Mouse (Mus musculus) embryonic facial prominence, embryonic 11.5 days (tissue): Measurements from ENCODE around the gene Tapt1. TPM values are rescaled to one million over a fixed set of nuclear protein-coding genes. Genes with fewer than 3 reads are reported as not detected.

ENCODE experiments used
- ATAC-seq: fragments of 200-750 bp; cut with Nextera tagmentation; replicated peaks from 2 replicates; pipeline ENCODE4 v1.8.0; 2017; ENCODE audit warnings: low read depth; ENCODE audit not compliant: insufficient number of reproducible peaks, low FRiP score, low TSS enrichment
- DNase-seq: peaks from one replicate; pipeline ENCODE4 v3.0.0-alpha.2; 2015; ENCODE audit warnings: low spot score
- H3K27ac ChIP-seq: fragments of 300-500 bp; sonication (generic); replicated peaks from 2 replicates; pipeline ENCODE4 v1.5.1; 2014; ENCODE audit warnings: mild to moderate bottlenecking, low read depth, low read length, control low read depth
- H3K27me3 ChIP-seq: fragments of 300-500 bp; sonication (generic); 2 replicates; pipeline ENCODE4 v1.6.1; 2014; ENCODE audit warnings: mild to moderate bottlenecking, low read length, moderate library complexity, mixed read lengths; ENCODE audit not compliant: control insufficient read depth, insufficient read depth
- H3K36me3 ChIP-seq: fragments of 300-500 bp; sonication (generic); replicated peaks from 2 replicates; pipeline ENCODE4 v1.6.1; 2014; ENCODE audit warnings: low read depth, mild to moderate bottlenecking, low read length, moderate library complexity, mixed read lengths; ENCODE audit not compliant: control insufficient read depth, insufficient read depth
- H3K4me1 ChIP-seq: fragments of 300-500 bp; sonication (generic); 2 replicates; pipeline ENCODE4 v1.6.1; 2014; ENCODE audit warnings: low read length, mixed read lengths; ENCODE audit not compliant: control insufficient read depth, insufficient read depth
- H3K4me2 ChIP-seq: fragments of 300-500 bp; sonication (generic); 2 replicates; pipeline ENCODE4 v1.6.1; 2014; ENCODE audit warnings: low read depth, mild to moderate bottlenecking, control low read depth, low read length, moderate library complexity
- H3K4me3 ChIP-seq: fragments of 300-500 bp; sonication (generic); 2 replicates; pipeline ENCODE4 v1.5.1; 2014; ENCODE audit warnings: low read depth, low read length, control low read depth
- H3K9ac ChIP-seq: fragments of 300-500 bp; sonication (generic); replicated peaks from 2 replicates; pipeline ENCODE4 v1.6.1; 2014; ENCODE audit warnings: mild to moderate bottlenecking, control low read depth, low read length
- H3K9me3 ChIP-seq: fragments of 300-500 bp; sonication (generic); replicated peaks from 2 replicates; pipeline ENCODE4 v1.6.1; 2016; ENCODE audit warnings: mild to moderate bottlenecking, low read length, inconsistent platforms, mixed read lengths; ENCODE audit not compliant: control insufficient read depth
- WGBS: fragments of 180-500 bp; shearing (Covaris S2); extraction: QIAGEN DNeasy Blood & Tissue Kit; methylation state at CpG from one replicate; pipeline ENCODE4 v1.1.7; 2014; 5-methylcytosine and 5-hydroxymethylcytosine counted together
- polyA plus RNA-seq: library from polyadenylated mRNA; unstranded; fragments of >200 nt; fragmentation: Nextera tagmentation; extraction: Ambion mirVana; gene quantifications from 2 replicates; pipeline ENCODE4 v1.2.1, GENCODE M21; 2014

Gene Tapt1
- polyA plus RNA-seq, 1 experiment from 2014 or later: 35.4 TPM

DNA sequence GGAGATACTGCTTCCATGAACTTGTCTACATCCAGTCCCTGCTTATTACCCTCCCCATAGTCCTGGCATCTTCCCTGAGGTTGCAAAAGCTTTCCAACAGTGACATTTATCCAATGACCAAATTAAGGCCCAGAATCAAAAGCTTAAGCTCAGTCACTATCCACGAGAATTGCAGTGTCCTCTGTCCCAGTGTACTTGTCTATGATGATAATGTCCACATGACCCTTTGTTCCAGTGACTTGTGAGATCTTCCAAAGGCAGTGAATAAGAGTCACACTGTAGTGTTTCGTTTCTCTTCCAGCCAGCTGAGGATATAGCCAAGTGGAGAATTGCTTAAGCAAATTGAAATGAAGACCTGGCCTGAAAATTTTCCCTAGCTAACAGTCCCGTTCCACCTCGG lies 16.4 kb upstream of the Tapt1 start:
- no peak overlapping the region for H3K27ac ChIP-seq
- H3K27me3 ChIP-seq: no peaks in the 10 kb centered on the region
- H3K4me2 ChIP-seq: no peak overlapping the region
- H3K9ac ChIP-seq: no peak overlapping the region
- no peaks in the 10 kb centered on the region for H3K9me3 ChIP-seq
- no peaks in the 10 kb centered on the region for H3K36me3 ChIP-seq
- ATAC-seq: no peak
- no peaks in the 10 kb centered on the region for H3K4me1 ChIP-seq
- no peak overlapping the region for H3K4me3 ChIP-seq
- WGBS: 86% methylated on average over 4 of the region's 4 CpGs
- DNase-seq: no peak

DNA sequence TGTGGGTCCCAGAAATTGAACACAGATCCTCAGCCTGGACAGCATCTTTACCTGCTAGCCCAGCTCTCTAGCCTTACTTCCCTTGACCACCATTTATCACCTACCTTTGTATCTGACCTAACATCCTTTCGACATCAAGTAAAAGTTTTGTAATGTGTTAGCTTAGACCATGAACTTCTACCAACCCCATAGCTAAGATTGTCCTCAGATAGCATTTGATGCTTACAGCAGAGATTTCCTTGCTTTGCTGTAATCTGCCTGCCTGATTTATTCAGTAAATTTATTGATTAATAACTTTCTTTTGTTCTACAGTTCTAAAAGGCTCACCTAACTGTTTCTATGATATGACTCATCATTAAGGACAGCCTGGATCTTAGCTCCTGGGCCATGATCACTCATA lies 15.3 kb upstream of the Tapt1 start:
- Histone ChIP-seq H3K4me3 (no peak overlapping the region), H3K9ac (no peak overlapping the region), H3K27ac (no peak overlapping the region), H3K27me3 (no peaks in the 10 kb centered on the region), H3K4me1 (no peaks in the 10 kb centered on the region), H3K36me3 (no peaks in the 10 kb centered on the region), H3K4me2 (no peak overlapping the region), H3K9me3 (no peaks in the 10 kb centered on the region)
- ATAC-seq: no peak
- no peak for DNase-seq
- 100% methylated on average over 1 of the region's 1 CpGs for WGBS

DNA sequence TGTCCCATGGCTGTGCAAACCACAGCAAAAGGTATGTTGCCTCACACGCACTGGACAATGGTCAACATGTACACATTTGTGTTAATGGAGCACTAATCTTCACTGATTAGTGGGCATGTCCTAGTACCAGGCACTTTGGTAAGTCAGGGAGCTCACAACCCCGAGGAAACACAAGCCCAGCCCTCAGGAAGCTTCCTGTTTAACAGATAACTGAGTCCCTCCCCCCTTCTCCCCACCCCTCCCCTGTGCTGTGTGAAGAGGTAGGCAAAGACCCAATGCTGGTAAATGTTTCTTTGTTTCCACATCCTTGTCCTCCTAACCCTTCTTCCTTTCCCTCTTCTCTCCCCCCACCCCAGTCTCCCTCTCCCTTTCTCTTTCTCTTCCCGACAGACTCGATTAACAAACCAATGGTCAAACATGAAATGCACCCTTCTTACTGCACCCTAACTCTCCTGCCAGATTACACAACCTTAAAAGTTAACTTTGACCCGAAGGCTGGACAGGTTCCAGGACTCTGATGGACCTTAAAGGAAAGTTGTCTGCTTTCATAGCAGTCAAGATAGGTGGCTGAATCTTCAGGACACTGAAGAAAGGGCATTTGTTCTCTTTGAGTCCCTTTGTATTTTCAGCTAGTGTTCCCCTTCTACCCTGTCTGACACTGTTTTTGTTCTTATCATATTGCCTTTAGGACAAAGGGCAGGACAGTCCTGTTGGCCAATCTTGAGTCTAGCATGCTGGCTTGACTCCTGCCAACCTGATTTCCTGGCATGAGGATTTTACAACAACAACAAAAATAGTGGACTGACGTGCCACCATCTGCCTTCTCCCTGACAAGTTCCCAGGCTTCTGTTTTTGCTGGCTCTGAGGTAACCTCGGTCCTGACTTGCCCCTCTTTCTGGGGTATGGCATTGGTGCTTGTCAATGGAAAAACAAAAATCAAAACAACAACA lies 13.0 kb upstream of the Tapt1 start:
- Histone ChIP-seq H3K4me1 (no peaks in the 10 kb centered on the region), H3K36me3 (no peaks in the 10 kb centered on the region), H3K4me3 (no peak overlapping the region), H3K9ac (no peak overlapping the region), H3K9me3 (no peaks in the 10 kb centered on the region), H3K27ac (no peak overlapping the region), H3K4me2 (no peak overlapping the region), H3K27me3 (no peaks in the 10 kb centered on the region)
- no peak for DNase-seq
- no peak for ATAC-seq
- WGBS: 56% methylated on average over 7 of the region's 7 CpGs

DNA sequence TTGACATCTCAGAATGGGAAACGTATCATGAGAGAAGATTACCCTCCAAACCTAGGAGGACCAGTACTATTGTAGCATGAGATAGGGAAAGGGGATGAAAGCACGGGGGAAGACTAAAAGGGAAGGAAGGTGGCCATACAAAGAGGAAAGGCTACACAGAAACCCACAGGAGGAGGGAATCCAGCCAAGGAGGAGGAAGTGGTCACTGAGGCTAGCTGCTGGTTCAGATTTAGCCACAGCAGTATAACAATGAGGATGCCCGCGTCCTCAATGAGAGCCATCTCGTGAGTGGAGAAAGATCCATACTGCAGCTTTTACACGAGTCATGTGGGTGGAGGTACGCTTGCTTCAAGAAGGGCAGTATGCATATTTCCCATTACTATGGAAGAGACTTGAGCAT lies 11.8 kb upstream of the Tapt1 start:
- no peak overlapping the region for H3K4me2 ChIP-seq
- no peak overlapping the region for H3K4me3 ChIP-seq
- no peaks in the 10 kb centered on the region for H3K27me3 ChIP-seq
- no peak for DNase-seq
- no peak for ATAC-seq
- H3K27ac ChIP-seq: no peak overlapping the region
- 91% methylated on average over 7 of the region's 7 CpGs for WGBS
- no peak overlapping the region for H3K9ac ChIP-seq
- no peaks in the 10 kb centered on the region for H3K9me3 ChIP-seq
- H3K4me1 ChIP-seq: no peaks in the 10 kb centered on the region
- H3K36me3 ChIP-seq: no peaks in the 10 kb centered on the region

DNA sequence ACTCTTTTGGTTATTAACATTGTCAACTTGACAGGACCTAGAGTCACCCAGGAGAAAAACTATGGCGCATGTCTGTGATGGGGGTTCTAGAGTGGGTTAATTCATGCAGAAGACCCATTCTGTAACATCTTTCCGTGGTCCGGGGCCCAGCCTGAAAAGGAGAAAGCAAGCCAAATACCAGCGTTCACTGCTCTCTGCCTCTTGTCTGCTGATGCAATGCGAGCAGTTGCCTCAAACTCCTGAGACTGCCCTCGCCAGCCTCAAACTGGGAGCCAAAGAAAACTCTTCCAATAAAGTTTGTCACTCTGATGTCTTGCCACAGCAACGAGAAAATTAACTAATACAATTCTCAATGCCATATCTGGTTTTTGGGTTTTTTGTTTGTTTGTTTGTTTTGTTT lies 8.2 kb upstream of the Tapt1 start:
- no peak overlapping the region for H3K9ac ChIP-seq
- no peaks in the 10 kb centered on the region for H3K4me1 ChIP-seq
- no peak overlapping the region for H3K27ac ChIP-seq
- H3K9me3 ChIP-seq: no peaks in the 10 kb centered on the region
- WGBS: 92% methylated on average over 7 of the region's 7 CpGs
- no peak overlapping the region for H3K4me3 ChIP-seq
- DNase-seq (no peak), ATAC-seq (no peak)
- no peaks in the 10 kb centered on the region for H3K27me3 ChIP-seq
- H3K36me3 ChIP-seq: no peaks in the 10 kb centered on the region
- no peak overlapping the region for H3K4me2 ChIP-seq

DNA sequence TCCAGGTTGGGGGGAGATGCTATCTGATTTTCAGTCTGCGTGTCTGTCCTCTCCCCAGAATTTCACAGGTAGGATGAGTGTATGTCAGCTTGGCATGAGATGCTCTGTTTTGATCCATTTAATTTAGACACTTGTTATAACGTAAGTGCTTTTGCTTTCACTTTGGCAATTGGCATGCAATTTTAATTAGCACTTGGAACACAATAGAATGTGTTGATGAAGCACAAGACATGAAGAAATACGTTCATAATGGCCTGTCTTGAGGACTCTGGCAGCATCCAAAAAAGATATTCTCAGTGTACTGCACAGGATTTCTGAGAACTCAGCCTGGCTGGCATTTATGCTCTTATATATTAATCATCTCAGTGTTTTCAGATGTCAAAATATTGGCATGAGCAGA lies 7.5 kb upstream of the Tapt1 start:
- H3K27ac ChIP-seq: no peak overlapping the region
- no peaks in the 10 kb centered on the region for H3K9me3 ChIP-seq
- ATAC-seq: no peak
- H3K4me1 ChIP-seq: no peaks in the 10 kb centered on the region
- DNase-seq: no peak
- no peak overlapping the region for H3K4me3 ChIP-seq
- no peaks in the 10 kb centered on the region for H3K36me3 ChIP-seq
- H3K9ac ChIP-seq: no peak overlapping the region
- H3K4me2 ChIP-seq: no peak overlapping the region
- 82% methylated on average over 3 of the region's 3 CpGs for WGBS
- H3K27me3 ChIP-seq: no peaks in the 10 kb centered on the region

DNA sequence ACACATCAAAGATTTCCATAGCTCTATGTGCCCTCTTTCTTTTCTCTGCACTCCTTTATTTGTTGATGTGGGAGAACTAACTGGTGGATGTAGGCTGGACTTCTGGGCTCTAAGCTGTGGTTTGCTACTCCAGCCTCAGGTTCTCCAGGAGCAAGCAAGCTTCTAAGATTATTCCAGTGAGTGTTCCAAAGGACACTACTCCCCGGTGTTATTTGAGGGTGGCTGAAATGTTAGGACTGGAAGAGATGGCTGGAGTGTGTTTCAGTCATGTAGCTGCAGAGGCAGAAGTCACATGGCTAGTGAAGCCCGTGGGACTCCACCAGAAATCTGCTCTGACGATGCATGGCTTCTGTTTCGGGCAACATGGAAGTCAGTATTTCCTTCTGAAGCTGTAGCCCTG lies 2.3 kb upstream of the Tapt1 start:
- Histone ChIP-seq H3K27me3 (no peaks in the 10 kb centered on the region), H3K4me2 (no peak overlapping the region)
- WGBS: 70% methylated on average over 4 of the region's 4 CpGs

DNA sequence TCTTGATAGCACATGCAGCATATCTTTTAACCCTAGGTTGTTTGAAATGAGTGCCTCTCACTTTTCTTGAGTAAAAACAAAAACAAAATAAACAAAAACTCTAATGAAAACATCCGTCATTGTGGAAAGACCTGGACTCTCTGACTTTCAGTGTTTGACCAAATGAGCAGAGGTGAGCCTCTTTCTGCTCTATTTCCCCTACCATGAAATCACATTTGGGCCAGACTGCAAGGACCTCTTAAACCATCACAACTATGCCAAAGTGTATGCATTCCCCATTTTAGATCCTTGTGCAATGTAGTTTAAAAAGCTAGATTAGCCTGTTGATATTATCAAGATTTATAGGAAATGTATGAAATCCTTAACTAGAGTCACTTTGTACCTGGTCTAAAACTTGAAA lies 1.9 kb upstream of the Tapt1 start:
- ATAC-seq: no peak
- Histone ChIP-seq H3K36me3 (no peaks in the 10 kb centered on the region), H3K27me3 (no peaks in the 10 kb centered on the region), H3K27ac (no peak overlapping the region), H3K4me1 (peaks cover 3% of the 10 kb centered on the region; the same call in 1 of the 2 replicates), H3K4me3 (no peak overlapping the region), H3K4me2 (no peak overlapping the region), H3K9ac (no peak overlapping the region), H3K9me3 (no peaks in the 10 kb centered on the region)
- 39% methylated on average over 1 of the region's 1 CpGs for WGBS
- no peak for DNase-seq

More for the DNA sequence above, 2.3 kb upstream of the Tapt1 start:
- Histone ChIP-seq H3K27ac (no peak overlapping the region), H3K36me3 (no peaks in the 10 kb centered on the region), H3K9ac (no peak overlapping the region), H3K4me3 (no peak overlapping the region), H3K4me1 (peaks cover 3% of the 10 kb centered on the region; the same call in 1 of the 2 replicates), H3K9me3 (no peaks in the 10 kb centered on the region)
- no peak for ATAC-seq
- DNase-seq: no peak
